Mouse (Mus musculus) liver, adult 2 months (tissue): ENCODE measurements around the gene Pappa.

Experiments used
- CTCF ChIP-seq: fragments of 200-500 bp; IDR thresholded peaks from 2 replicates; pipeline ENCODE4 v1.5.1; 2011; ENCODE audit warnings: low read depth, low read length, control low read depth
- POLR2A ChIP-seq: fragments of 200-500 bp; IDR thresholded peaks from 2 replicates; pipeline ENCODE4 v1.6.1; 2011; ENCODE audit warnings: low read length, control low read depth; ENCODE audit not compliant: insufficient read depth; ENCODE audit errors: extremely low read depth

DNA sequence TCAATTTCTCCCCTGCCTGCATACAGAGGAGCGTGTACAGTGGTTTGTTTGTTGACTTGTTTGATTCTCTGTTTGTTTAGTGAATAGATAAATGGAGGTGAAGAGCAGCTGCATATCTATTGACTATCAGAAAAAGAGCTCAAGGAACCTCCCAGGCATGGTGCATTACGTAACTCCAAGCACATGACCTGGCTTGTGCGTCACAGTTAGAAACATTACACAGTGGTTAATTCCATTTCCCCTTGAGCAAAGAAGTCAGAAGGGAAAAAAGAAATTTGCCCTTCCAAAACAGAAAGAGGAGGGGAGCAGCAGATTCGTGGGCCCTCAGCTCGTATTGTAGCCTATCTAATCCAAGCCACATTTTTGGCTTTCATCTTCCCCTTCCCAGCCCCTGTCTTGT, 11.1 kb downstream of the Pappa start:
- TF ChIP-seq CTCF, result no peak
- no peak for TF ChIP-seq POLR2A
